Mouse (Mus musculus) liver, embryonic 14 days (tissue): ENCODE measurements around the gene Hoxc8. TPM values are rescaled to one million over a fixed set of nuclear protein-coding genes. Genes with fewer than 3 reads are reported as not detected.

Experiments
- polyA plus RNA-seq: library from polyadenylated mRNA; depleted of rRNA; stranded (reverse); fragments of >200 nt; gene quantifications from 2 replicates; pipeline ENCODE4 v1.2.3, GENCODE M21; 2012; rRNA removed

The Hoxc8 gene
- polyA plus RNA-seq = 0.01 and 0.17 TPM in 2 replicates

DNA sequence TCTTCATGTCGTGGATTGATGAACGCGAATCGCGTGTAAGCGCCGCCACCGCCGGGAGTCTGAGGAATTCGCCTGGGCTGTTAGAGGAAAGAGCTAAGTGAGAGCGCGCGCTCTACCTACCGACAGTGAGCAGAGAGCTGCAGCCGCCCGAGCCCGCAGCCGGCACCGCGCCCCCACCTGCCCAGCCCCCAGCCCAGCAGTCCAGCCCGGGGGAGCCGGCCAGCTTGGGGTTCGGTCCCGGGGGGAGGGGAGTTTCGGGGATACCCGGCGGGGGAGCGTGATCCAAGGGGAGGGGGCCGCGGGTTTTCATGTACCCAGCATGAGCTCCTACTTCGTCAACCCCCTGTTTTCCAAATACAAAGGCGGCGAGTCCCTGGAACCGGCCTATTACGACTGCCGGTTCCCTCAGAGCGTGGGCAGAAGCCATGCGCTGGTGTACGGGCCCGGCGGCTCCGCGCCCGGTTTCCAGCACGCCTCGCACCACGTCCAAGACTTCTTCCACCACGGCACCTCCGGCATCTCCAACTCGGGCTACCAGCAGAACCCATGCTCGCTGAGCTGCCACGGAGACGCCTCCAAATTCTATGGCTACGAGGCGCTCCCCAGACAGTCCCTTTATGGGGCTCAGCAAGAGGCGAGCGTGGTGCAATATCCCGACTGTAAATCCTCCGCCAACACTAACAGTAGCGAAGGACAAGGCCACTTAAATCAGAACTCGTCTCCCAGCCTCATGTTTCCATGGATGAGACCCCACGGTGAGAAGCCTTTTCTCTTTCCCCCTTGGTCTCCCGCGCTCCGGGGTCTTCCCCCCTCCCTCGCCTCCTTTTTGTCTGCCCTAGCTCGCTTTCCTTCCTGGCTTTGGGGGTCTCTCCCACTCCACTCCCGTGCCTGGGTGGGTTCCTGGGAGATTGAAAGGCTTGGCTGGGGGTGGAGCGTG, at the start of gene Hoxc8:
Hoxc8 (plus strand) TSS at position 147 of the 937 bp plus-strand sequence.

DNA sequence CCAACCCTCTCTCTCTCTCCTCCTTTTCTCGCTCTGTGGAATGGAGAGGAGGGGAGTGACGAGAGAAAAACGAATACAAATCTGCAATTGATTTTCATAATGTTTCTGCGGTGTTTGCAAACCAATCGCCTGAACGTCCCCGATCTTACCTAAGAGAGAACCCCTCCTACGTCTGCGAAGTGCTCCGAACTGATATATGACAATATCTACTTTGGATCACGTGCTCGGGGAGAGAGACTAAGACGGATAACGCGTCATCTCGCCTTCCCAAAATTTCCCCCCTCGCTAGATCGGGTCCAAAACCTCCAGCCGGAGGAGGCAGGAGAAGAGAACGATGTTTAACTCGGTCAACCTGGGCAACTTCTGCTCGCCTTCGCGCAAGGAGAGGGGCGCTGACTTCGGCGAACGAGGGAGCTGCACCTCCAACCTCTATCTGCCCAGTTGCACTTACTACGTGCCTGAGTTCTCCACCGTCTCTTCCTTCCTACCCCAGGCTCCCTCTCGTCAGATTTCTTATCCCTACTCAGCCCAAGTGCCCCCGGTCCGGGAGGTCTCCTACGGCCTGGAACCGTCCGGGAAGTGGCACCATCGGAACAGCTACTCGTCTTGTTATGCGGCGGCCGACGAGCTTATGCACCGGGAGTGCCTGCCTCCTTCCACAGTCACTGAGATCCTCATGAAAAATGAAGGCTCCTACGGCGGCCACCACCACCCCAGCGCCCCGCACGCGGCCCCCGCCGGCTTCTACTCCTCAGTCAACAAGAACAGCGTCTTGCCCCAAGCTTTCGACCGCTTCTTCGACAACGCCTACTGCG, 36.0 kb upstream of the Hoxc8 start, which contains the start of gene Hoxc11:
Hoxc11 (plus strand) TSS at position 236 of the 815 bp plus-strand sequence.

DNA sequence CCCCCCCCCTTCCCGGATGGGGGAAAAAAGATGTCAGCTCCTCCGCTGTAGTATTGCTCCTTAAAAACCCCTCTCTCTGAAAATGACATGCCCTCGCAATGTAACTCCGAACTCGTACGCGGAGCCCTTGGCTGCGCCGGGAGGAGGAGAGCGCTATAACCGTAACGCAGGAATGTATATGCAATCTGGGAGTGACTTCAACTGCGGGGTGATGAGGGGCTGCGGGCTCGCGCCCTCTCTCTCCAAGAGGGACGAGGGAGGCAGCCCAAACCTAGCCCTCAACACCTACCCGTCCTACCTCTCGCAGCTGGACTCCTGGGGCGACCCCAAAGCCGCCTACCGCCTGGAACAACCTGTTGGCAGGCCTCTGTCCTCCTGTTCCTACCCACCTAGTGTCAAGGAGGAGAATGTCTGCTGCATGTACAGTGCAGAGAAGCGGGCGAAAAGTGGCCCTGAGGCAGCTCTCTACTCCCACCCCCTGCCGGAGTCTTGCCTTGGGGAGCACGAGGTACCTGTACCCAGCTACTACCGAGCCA, 23.6 kb upstream of the Hoxc8 start, which contains the start of gene Hoxc10:
Hoxc10 (plus strand) TSS at position 21 of the 536 bp plus-strand sequence.

DNA sequence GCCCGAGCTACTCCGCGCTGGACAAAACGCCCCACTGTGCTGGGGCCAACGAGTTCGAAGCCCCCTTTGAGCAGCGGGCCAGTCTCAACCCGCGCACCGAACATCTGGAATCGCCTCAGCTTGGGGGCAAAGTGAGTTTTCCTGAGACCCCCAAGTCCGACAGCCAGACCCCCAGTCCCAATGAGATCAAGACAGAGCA, 23.2 kb upstream of the Hoxc8 start, which contains the start of gene Hoxc5:
Hoxc5 (plus strand) TSS at position 132 of the 199 bp plus-strand sequence.

DNA sequence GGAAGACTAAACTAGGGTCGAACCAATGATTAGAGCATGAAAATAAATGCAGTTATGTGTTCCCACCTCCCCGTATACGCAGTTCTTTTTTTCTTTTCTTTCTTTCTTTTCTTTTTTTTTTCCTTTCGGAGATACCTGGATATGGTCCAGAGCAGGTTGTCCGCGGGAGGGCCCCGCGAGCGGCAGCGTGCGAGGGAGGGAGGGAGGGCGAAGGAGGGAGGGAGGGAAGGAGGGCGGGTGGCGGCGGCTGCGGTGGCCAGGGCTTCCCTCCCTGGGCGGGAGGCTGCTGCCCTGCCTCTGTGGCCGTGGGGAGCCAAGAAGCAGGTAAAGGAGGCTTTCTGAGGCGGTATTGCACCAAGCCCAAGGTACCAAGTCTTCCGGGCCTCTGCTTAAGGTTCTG, 14.2 kb upstream of the Hoxc8 start, which contains the start of gene Hoxc9:
Hoxc9 (plus strand) TSS at position 269 of the 400 bp plus-strand sequence.

DNA sequence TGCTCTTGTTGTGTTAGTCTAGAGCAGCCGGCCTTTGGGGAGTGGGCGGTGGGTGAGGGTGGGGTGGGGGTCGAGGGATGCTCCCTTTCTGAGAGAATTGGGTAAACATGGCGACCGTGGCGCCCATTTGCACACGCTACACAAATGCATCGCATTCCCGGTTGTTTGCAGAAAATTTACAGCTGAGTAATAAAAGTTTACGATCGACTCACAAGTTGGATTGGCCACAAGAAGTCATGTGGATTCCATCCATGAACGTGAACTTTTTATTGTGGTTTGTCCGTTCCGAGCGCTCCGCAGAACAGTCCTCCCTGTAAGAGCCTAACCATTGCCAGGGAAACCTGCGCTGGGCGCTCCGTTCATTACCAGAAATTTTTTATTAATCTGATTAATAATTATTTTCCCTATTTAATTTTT, 7.5 kb downstream of the Hoxc8 start, which contains the start of gene Hoxc6:
Hoxc6 (plus strand) TSS at position 319 of the 417 bp plus-strand sequence.

DNA sequence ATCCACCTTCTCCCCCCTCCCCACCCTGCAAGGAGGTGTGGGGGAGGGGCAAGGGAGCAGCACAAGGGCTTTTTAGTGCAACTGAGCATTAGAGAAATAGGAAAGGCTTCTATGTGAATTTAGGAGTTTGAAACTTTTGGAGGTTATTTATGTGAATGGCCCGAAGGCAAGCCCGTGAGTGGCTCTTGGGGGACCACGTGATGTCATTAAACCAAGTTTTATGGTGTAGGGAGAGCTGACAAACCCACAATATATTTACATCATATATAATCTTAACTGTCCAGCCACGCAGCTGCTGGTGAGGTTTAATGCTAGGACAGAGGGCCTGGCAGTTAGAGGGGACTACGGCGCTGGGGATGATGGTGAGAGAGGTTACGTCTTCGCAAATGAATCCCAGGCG, 28.2 kb downstream of the Hoxc8 start, which contains the start of gene Hoxc4:
Hoxc4 (plus strand) TSS at position 299 of the 400 bp plus-strand sequence.

Other genes with a start within 250 kb of the Hoxc8 start
- not detected in 2 replicates for gene Hoxc13, start 69.5 kb upstream of the Hoxc8 start, polyA plus RNA-seq
- not detected in 2 replicates for gene Hoxc12, start 53.9 kb upstream of the Hoxc8 start, polyA plus RNA-seq
- not detected in 2 replicates for gene Hoxc11, start 36.2 kb upstream of the Hoxc8 start, polyA plus RNA-seq
- gene Hoxc10, start 23.8 kb upstream of the Hoxc8 start, polyA plus RNA-seq = 0.09 TPM in 1 of 2 replicates, not detected in the other
- 0.03 and 0.19 TPM in 2 replicates for gene Hoxc5, start 23.2 kb upstream of the Hoxc8 start, polyA plus RNA-seq
- 0.07 TPM in 1 of 2 replicates, not detected in the other for gene Hoxc9, start 14.2 kb upstream of the Hoxc8 start, polyA plus RNA-seq
- gene Hoxc6, start 7.7 kb downstream of the Hoxc8 start, polyA plus RNA-seq = 0.09 and 0.34 TPM in 2 replicates
- 0.07 and 0.25 TPM in 2 replicates for gene Hoxc4, start 28.3 kb downstream of the Hoxc8 start, polyA plus RNA-seq
- gene Smug1, start 176.5 kb downstream of the Hoxc8 start, polyA plus RNA-seq = 3.5 and 4.1 TPM in 2 replicates
- gene Cbx5, start 249.2 kb downstream of the Hoxc8 start, polyA plus RNA-seq = 34.7 and 40.8 TPM in 2 replicates
- 633 and 636 TPM in 2 replicates for gene Hnrnpa1, start 249.8 kb downstream of the Hoxc8 start, polyA plus RNA-seq